Mouse (Mus musculus) inflammation-experienced regulatory T-cells, adult 6 months (primary cell): ENCODE data around the gene Erbb2. TPM values are rescaled to one million over a fixed set of nuclear protein-coding genes. Genes with fewer than 3 reads are reported as not detected.
A peak's percentile ranks its signal among the peaks of the same experiment; 100 is the strongest.

Source experiments
- ATAC-seq: one replicate; pipeline ENCODE4 v1.8.0; 2017
- polyA plus RNA-seq, 3 experiments: library from polyadenylated mRNA; unstranded; fragments of 100-300 nt; shearing (Covaris generic); gene quantifications; one replicate each; pipeline ENCODE4 v1.2.1; 2017

Gene Erbb2
- polyA plus RNA-seq, 3 experiments from 2014 or later: 0.13 to 0.68 TPM; not detected in 1

GRCm38 (mm10) chr11:98426592-98426991, 14.3 kb downstream of the Erbb2 start:
- ATAC-seq: no peak

GRCm38 (mm10) chr11:98428436-98428835, 16.2 kb downstream of the Erbb2 start:
- no peak for ATAC-seq

- ATAC-seq: no peak
Measured at GRCm38 (mm10) chr11:98431743-98432502, 19.7 kb downstream of the Erbb2 start.

GRCm38 (mm10) chr11:98435723-98436122, 23.5 kb downstream of the Erbb2 start:
- ATAC-seq: no peak

GRCm38 (mm10) chr11:98437441-98437840, 25.2 kb downstream of the Erbb2 start:
- ATAC-seq: no peak

- ATAC-seq: peak; percentile 87
Measured at GRCm38 (mm10) chr11:98438331-98439158, 26.3 kb downstream of the Erbb2 start, which contains the start of gene Mien1. Mien1 (minus strand) TSS chr11:98438991.

- ATAC-seq: no peak
Measured at GRCm38 (mm10) chr11:98443688-98444087, 31.4 kb downstream of the Erbb2 start.

DNA sequence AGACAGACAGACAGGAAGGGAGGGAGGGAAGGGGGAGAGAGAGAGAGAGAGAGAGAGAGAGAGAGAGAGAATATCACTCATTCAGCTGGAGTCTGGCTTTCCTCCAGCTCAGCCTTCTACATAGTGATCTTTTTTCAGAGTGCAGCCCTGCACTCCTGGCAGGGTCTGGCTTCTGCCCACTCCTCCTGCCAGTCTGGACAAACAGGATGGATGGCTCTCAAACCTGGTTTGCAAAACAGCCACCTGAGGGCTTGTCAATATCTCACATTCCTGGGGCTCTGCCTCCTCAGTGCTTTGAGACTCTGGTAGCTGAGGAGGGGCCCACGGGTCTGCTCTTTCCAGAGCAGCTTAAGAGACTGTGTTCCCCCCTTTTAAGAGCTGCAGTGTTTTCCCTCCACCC, 33.0 kb downstream of the Erbb2 start:
- ATAC-seq: no peak

- no peak for ATAC-seq
Measured at GRCm38 (mm10) chr11:98445679-98446078, 33.4 kb downstream of the Erbb2 start.

DNA sequence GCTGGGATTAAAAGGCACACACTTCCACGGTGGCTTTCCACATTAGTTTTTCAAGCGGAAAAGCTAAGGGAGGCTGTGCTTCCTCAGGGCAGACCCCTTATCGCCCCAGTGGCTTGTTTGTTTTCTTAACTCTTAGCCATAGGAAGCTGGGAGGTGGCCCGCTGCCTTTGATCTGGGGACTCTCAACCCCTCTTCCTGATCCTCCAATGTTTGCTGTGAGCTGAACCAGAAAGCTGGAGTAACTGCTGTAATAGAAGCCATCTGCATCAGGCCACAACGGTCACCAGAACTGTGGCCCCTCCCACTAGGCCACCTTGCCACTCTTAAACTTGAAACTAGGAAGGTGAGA, 33.9 kb downstream of the Erbb2 start, which contains the start of gene Grb7:
Gene Grb7 (plus strand): TSS at position 182 of the 349 bp plus-strand sequence.
- no peak for ATAC-seq

DNA sequence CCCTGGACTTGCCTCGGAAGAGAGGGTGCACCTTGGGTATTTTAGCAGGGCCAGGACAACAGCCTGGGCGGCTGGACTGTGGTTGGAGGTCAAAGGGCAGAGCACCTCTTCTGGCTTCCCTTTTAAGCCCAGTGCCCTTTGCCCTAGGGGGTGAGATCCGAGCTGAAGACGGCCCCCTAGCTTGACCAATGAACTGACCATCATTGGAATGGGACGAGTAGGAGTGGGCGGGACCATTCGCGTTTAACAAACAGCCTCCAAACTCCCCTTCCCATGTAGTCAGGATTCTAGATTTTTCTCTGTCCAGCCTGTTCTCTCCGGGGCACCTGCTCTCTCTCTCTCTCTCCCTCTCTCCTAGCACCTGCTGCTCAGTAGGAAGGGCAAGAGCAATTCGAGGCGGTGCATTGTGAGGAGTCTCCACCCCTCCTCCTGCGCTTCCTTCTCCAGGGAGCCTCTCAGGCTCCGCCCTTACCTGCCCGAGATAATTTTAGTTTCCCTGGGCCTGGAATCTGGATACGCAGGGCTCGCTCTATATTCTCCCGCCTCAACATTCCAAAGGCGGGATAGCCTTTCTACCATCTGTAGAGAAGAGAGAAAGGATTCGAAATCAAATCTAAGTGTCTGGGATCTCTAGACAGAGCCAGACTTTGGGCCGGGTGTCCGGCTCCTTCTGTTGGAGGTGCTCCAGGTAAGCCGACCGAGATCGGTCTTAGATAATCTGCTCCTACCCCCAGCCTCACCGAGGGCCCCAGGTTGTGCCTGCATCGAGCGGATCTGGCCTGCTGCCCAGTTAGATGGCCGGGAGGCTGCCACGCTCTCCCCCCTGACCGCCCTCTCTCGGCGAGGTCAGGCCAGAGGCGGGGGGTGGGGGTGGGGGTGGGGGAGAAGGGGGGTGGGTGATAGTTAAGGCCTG, 34.5 kb downstream of the Erbb2 start:
- ATAC-seq: no peak

DNA sequence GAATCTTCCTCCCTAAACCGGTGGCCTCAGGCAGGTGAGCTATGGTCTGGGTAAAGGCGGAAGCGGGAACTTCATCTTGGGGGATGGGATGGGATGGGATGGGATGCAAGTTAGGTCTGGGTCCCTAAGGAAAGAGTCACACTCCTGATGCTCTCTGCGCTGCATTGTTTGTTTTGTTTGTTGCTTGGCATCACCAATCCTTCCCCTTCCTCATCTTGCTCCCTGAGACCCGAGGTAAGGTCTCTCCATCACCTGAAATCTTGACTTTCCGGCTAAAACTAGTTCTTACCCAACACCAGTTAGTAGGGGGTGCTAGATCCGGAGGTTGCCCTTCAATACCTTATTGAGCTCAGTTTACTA, 35.2 kb downstream of the Erbb2 start:
- ATAC-seq: no peak

- ATAC-seq: no peak
Measured at GRCm38 (mm10) chr11:98448191-98448790, 36.0 kb downstream of the Erbb2 start.

DNA sequence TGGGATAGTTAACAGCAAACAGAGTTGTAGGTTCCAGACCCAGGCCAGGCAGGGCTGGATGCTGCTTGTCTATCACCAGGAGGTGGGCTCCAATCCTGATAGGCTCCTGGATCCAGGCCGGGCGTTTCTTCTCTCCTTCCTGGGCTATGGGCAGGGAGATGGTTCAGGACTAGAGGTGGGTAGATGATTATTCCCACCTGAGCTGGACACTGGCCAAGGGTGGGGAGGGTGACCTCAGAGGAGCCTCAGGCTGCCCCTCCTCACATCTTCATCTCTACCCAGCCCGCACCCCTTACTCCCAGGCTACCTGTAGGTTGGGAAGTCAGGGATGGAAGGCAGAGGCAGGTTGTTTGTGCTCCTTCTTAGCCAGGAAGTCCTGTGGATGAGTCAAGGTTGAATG, 37.1 kb downstream of the Erbb2 start:
- no peak for ATAC-seq

DNA sequence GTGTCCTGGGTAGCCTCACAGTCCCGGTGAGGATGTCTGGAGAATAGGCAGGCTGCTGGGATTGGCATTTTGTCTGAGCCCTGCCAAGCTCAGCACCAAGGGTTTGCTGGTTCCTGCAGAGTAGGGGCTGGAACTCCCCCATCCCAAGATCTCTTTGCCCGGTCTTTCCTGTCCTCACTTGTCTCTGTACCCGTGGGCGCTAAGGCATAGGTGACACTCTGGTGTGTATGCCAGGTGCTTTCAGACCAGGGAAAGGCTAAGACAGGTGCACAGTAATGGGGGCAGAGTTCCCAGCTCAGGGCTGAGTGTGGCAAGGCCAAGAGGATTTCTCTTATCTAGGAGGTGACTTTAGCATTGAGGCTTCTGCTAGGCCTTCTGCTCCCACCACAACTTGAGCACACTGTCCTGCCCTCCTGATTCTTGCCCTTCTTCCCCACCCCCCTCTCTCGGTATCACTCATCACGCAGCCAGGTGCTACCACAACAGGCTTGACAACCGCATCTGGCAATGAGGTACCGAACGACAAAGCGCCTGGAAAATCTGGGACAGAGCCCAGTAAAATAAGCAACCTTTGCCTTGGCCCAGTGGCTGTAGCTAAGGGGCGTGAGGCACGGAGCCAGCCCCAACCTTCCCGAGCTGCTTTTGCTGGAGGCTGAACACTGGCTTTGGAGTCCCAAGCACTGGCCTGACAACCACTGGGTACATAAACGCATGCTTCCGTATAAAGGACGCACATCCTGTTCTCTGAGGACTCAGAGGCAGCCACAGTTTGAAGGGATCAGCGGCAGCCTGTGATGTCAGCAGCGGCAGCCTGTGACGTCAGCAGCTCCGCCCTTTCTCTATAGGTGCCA, 37.9 kb downstream of the Erbb2 start:
- no peak for ATAC-seq

- no peak for ATAC-seq
Measured at GRCm38 (mm10) chr11:98455484-98455883, 43.2 kb downstream of the Erbb2 start.

DNA sequence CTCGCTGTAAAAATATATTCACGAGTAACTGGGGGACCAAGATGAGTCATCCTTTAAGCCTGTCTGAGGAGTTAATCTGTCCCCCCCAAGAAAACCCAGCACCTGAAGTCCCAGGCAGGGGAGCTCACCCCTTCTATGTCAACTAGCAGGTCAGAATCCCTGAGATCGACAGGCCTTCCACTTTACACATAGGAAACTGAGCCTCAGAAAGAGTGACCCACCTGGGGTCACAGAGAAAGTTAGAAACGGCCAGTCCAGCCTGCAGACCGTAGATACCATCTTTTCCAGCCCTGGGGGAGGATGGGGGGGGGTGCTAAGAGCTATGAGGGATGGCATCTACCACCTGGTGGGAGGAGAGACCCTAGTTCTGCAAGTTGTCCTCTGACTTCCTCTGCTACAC, 44.3 kb downstream of the Erbb2 start:
- ATAC-seq: no peak

DNA sequence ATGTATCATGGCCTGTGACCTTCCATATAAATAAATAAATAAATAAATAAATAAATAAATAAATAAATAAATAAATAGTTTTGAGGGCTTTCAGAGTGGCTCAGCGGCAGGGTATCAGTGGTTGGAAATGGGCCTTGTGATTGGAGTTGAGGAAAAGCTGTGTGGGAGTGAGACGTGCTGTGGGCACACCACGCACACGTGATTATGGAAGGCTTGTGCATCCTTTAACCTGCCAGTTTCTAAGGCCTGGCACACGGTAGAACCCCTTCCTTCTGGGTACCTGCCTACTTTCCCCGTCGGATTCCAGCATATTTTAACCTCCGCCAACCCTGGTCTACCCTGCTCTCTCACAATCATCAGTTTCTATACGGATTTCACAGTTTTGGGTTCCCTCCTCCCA, 44.7 kb downstream of the Erbb2 start:
- peak; percentile 27 for ATAC-seq

DNA sequence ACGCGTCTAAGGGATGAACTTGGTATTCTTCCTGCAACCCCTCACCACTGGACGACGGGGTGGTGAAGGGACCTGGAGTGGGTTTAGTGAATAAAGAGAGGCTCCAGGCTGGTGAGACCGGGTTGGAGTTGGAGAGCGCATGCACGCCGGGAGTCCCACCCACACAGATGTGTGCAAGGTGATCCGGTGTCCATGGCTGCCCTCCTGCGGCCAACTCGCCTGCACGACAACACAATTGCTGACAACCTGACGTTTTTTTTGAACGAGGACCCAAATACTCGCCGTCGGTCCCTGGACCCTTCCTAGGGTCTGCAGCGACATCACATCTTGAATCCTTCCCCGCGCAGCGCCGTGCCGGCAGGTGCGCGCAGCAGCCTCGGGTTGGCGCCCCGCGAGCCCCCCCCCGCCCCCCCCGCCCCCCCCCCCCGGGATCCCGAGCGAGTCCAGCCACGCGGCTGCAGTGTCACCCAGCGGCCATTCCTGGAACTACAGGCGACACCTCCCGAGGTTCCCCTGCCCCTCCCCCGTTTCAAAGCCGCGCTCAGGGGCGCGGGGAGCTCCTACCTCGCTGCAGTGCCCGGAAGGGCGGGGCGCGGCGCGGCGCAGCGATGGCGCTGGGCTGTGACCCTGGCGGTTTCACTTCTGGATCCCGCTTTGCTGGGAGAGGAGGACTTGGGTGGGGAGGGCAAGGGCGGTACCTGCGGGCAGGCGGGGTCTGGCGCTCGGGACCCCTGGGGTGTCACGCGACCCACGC, 45.3 kb downstream of the Erbb2 start:
- peak; percentile 82 for ATAC-seq

GRCm38 (mm10) chr11:98458121-98458990, 46.1 kb downstream of the Erbb2 start:
- ATAC-seq: peak; percentile 6
